Mouse (Mus musculus) CH12.LX (cell line): ENCODE results near the gene Kdm2b. TPM values are rescaled to one million over a fixed set of nuclear protein-coding genes. Genes with fewer than 3 reads are reported as not detected.

Experiments
- DNase-seq: peaks from one replicate; pipeline ENCODE4 v3.0.0-alpha.2; 2013; ENCODE audit errors: extremely low read depth
- H3K27ac ChIP-seq: 2 replicates; pipeline ENCODE4 v1.5.1; 2012; ENCODE audit warnings: low read depth, mild to moderate bottlenecking, control low read depth, moderate library complexity; ENCODE audit not compliant: insufficient read depth
- H3K27me3 ChIP-seq: replicated peaks from 2 replicates; pipeline ENCODE3; 2012; ENCODE audit warnings: inconsistent platforms
- H3K36me3 ChIP-seq, 2 experiments: replicated peaks in 1 of 2; 2 replicates each; pipeline versions ENCODE3 to v1.6.1; 2012; ENCODE audit warnings: inconsistent platforms in 1 of 2, low read length in 1 of 2, mild to moderate bottlenecking in 1 of 2, mixed read lengths in 1 of 2, moderate library complexity in 1 of 2; ENCODE audit not compliant: control insufficient read depth in 1 of 2, insufficient read depth in 1 of 2
- H3K4me1 ChIP-seq, 2 experiments: 2 replicates each; pipeline ENCODE4 v1.6.1; 2012; ENCODE audit warnings: inconsistent platforms in 1 of 2, moderate library complexity in 1 of 2; ENCODE audit not compliant: insufficient read depth in 2 of 2, control insufficient read depth in 1 of 2
- H3K4me2 ChIP-seq: 2 replicates; pipeline ENCODE4 v1.6.1; 2012; ENCODE audit warnings: low read depth, mild to moderate bottlenecking, control low read depth; ENCODE audit not compliant: poor library complexity, insufficient read depth, severe bottlenecking
- H3K4me3 ChIP-seq, 3 experiments: fragments of 150-350 bp in 1 of 3; sonication (generic) in 1 of 3; replicated peaks in 1 of 3; 2 replicates each; pipeline versions ENCODE3 to v1.5.1; 2011 to 2012; ENCODE audit warnings: low read depth in 2 of 3, low read length in 2 of 3, mild to moderate bottlenecking in 2 of 3, moderate library complexity in 2 of 3, control low read depth in 1 of 3, improper control_type of control experiment in 1 of 3, inconsistent platforms in 1 of 3, mixed read lengths in 1 of 3; ENCODE audit not compliant: poor library complexity in 1 of 3
- H3K79me2 ChIP-seq: replicated peaks from 2 replicates; pipeline ENCODE4 v1.6.1; 2012; ENCODE audit warnings: mild to moderate bottlenecking, moderate library complexity; ENCODE audit not compliant: control insufficient read depth, poor library complexity, insufficient read depth, severe bottlenecking; ENCODE audit errors: extremely low read depth
- H3K9ac ChIP-seq: 2 replicates; pipeline ENCODE4 v1.6.1; 2012; ENCODE audit warnings: low read depth, mild to moderate bottlenecking, control low read depth, moderate library complexity; ENCODE audit not compliant: insufficient read depth
- H3K9me3 ChIP-seq: replicated peaks from 2 replicates; pipeline ENCODE3; 2012; ENCODE audit warnings: low read length, inconsistent platforms, mixed read lengths
- CHD1 ChIP-seq: IDR thresholded peaks from 2 replicates; pipeline ENCODE4 v1.6.1; 2012; ENCODE audit warnings: low read depth, low read length, improper control_type of control experiment, inconsistent platforms
- ELF1 ChIP-seq: IDR thresholded peaks from 2 replicates; pipeline ENCODE4 v1.6.1; 2014; ENCODE audit warnings: low read depth, mild to moderate bottlenecking, inconsistent platforms, low read length, improper control_type of control experiment
- ETS1 ChIP-seq: conservative IDR thresholded peaks from 2 replicates; pipeline ENCODE4 v1.6.1; 2012; ENCODE audit warnings: low read depth, mild to moderate bottlenecking, inconsistent platforms, low read length, improper control_type of control experiment, moderate library complexity
- HCFC1 ChIP-seq: IDR thresholded peaks from 2 replicates; pipeline ENCODE4 v1.6.1; 2012; ENCODE audit warnings: low read depth, mild to moderate bottlenecking, inconsistent platforms, low read length, improper control_type of control experiment
- JUN ChIP-seq: IDR thresholded peaks from 2 replicates; pipeline ENCODE4 v1.6.1; 2011; ENCODE audit warnings: low read depth, mild to moderate bottlenecking, low read length, improper control_type of control experiment, moderate library complexity; ENCODE audit not compliant: insufficient read depth
- JUND ChIP-seq: conservative IDR thresholded peaks from 2 replicates; pipeline ENCODE4 v1.6.1; 2011; ENCODE audit warnings: low read depth, low read length, improper control_type of control experiment
- MEF2A ChIP-seq: IDR thresholded peaks from 2 replicates; pipeline ENCODE4 v1.6.1; 2014; ENCODE audit warnings: low read depth, mild to moderate bottlenecking, inconsistent platforms, low read length, improper control_type of control experiment, borderline replicate concordance
- TCF12 ChIP-seq: IDR thresholded peaks from 2 replicates; pipeline ENCODE4 v1.6.1; 2014; ENCODE audit warnings: low read depth, mild to moderate bottlenecking, inconsistent platforms, low read length, improper control_type of control experiment
- USF1 ChIP-seq: IDR thresholded peaks from 2 replicates; pipeline ENCODE4 v1.6.1; 2014; ENCODE audit warnings: low read depth, mild to moderate bottlenecking, inconsistent platforms, low read length, improper control_type of control experiment
- ZMIZ1 ChIP-seq: IDR thresholded peaks from 2 replicates; pipeline ENCODE4 v1.6.1; 2012; ENCODE audit warnings: low read depth, mild to moderate bottlenecking, inconsistent platforms, low read length, improper control_type of control experiment
- ZNF384 ChIP-seq: IDR thresholded peaks from 2 replicates; pipeline ENCODE4 v1.6.1; 2012; ENCODE audit warnings: low read depth, low read length, improper control_type of control experiment, inconsistent platforms
- dilution Hi-C: fragments of 300-500 bp; cut with MboI; formaldehyde crosslinking; loops from 2 replicates; pipeline ENCODE4 v1.14.3; 2020; ENCODE audit warnings: low sequenced_read_pairs; ENCODE audit not compliant: extremely low pct_unique_long_range_greater_than_20kb, extremely low pct_ligation_motif_present
- in situ Hi-C: fragments of 300-500 bp; cut with MboI; formaldehyde crosslinking; loops from 3 replicates; pipeline ENCODE4 v1.14.3; 2019; ENCODE audit warnings: low sequenced_read_pairs, low pct_ligation_motif_present, low pct_unique_long_range_greater_than_20kb, mixed read lengths
- polyA plus RNA-seq: library from polyadenylated mRNA; unstranded; fragments of >175 nt; gene quantifications from 2 replicates; pipeline ENCODE4 v1.2.1, GENCODE M21; 2012; ENCODE audit warnings: low read depth; ENCODE audit not compliant: insufficient read length
- total RNA-seq, 2 experiments: library from RNA; depleted of rRNA; stranded (reverse); fragments of 300-350 nt in 1 of 2; fragments of >200 nt in 1 of 2; gene quantifications; 2 replicates each; pipeline ENCODE4 v1.2.3; 2012 to 2014

Gene Kdm2b
- total and polyA plus RNA-seq, 3 experiments: 69.3 to 138 (median 80.1) TPM

- no peaks in the 10 kb centered on the region for H3K9me3 ChIP-seq
- in situ Hi-C loops (no loop called here), dilution Hi-C loops (no loop called here)
- H3K4me3 ChIP-seq: no peak overlapping the region
- DNase-seq: no peak
- peaks cover 81% of the 10 kb centered on the region for H3K79me2 ChIP-seq
- no peaks in the 10 kb centered on the region for H3K27me3 ChIP-seq
- H3K9ac ChIP-seq: no peak overlapping the region
- no peak overlapping the region for H3K4me2 ChIP-seq
- TF ChIP-seq HCFC1: no peak
- no peak for TF ChIP-seq JUND
- no peak for TF ChIP-seq USF1
- TF ChIP-seq ZNF384: no peak
- no peak for TF ChIP-seq CHD1
- no peak for TF ChIP-seq ZMIZ1
- no peak for TF ChIP-seq ETS1
- H3K27ac ChIP-seq: no peak overlapping the region
- peaks cover 19 to 82% of the 10 kb centered on the region in 2 experiments for H3K4me1 ChIP-seq
- peaks cover 67 to 90% of the 10 kb centered on the region in 2 experiments for H3K36me3 ChIP-seq
These were observed 109.2 kb downstream of the Kdm2b start for GRCm38 (mm10) chr5:122880241-122880980.

DNA sequence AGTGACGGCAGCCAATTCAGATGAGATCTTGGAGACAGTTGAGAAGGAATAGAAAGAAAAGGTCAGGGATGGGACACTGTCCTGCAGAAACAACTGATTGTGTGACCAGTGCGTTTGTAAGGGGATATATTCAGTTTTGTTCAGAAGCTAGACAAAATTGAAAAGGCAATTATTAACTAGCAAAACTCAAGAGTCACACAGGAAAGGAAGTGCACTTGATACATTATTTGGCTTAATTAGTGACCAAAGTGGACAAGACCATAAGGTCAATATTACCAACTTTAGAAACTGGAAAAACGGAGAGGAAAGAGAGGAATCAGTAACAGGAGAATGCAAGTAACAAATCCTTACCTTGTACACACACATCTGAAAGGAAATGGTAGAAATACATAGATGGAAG lies 113.0 kb downstream of the Kdm2b start:
- no peaks in the 10 kb centered on the region for H3K9me3 ChIP-seq
- peaks cover 60 to 83% of the 10 kb centered on the region in 2 experiments for H3K36me3 ChIP-seq
- TF ChIP-seq ELF1: no peak
- TF ChIP-seq TCF12: no peak
- no peak for TF ChIP-seq USF1
- no peak for TF ChIP-seq HCFC1
- TF ChIP-seq, all 38 proteins: peak for 0
- no peak for DNase-seq
- H3K4me3 ChIP-seq: no peak overlapping the region
- peaks cover 9 to 80% of the 10 kb centered on the region in 2 experiments for H3K4me1 ChIP-seq
- no peak overlapping the region for H3K9ac ChIP-seq
- H3K27ac ChIP-seq: no peak overlapping the region; the same call in 1 of the 2 replicates
- in situ Hi-C loops: no loop called here
- H3K4me2 ChIP-seq: no peak overlapping the region
- dilution Hi-C loops: no loop called here
- no peaks in the 10 kb centered on the region for H3K27me3 ChIP-seq
- peaks cover 65% of the 10 kb centered on the region for H3K79me2 ChIP-seq

DNA sequence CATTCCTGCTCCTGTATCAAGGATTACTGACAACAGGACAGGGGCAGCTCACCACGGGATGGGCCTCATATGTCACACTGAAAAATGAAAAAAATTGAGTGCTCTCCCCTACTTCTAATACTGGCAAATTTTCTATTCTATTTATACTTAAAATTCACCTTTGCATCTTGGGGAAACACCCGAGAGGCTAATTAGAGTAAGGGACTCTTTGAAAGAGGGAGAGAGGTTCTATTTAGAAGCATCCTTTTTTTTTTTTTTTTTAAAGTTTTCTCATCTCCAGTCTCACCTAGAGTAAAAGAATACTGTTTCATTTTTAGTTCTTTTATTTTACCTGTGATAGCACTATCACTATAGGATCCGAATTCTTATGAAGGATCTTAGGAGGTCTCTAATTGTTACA lies 115.3 kb downstream of the Kdm2b start:
- Histone ChIP-seq H3K27ac (peak overlapping the region; percentile 73; the same call in 1 of the 2 replicates), H3K9ac (peak overlapping the region; percentile 48; the same call in 1 of the 2 replicates), H3K79me2 (peaks cover 42% of the 10 kb centered on the region), H3K4me1 (peaks cover 7 to 57% of the 10 kb centered on the region in 2 experiments), H3K4me2 (peak overlapping the region; percentile 94), H3K9me3 (no peaks in the 10 kb centered on the region), H3K4me3 (no peak overlapping the region)
- DNase-seq: no peak
- no peak for TF ChIP-seq ELF1
- TF ChIP-seq ETS1: peak; percentile 55; the same call in 1 of the 2 replicates
- no peak for TF ChIP-seq JUN
- TF ChIP-seq ZNF384: peak; percentile 97
- TF ChIP-seq MEF2A: peak; percentile 93
- TF ChIP-seq, all 38 proteins: peak for 3
- in situ Hi-C loops: no loop called here
- dilution Hi-C loops: no loop called here
- Histone ChIP-seq H3K27me3 (no peaks in the 10 kb centered on the region), H3K36me3 (peaks cover 49 to 71% of the 10 kb centered on the region in 2 experiments)
